Mouse (Mus musculus) left cerebral cortex, postnatal 25 days (tissue): ENCODE results near the gene Taar2. TPM values are rescaled to one million over a fixed set of nuclear protein-coding genes. Genes with fewer than 3 reads are reported as not detected.

Experiments used
- DNase-seq, 2 experiments: peaks; one replicate each; pipeline ENCODE4 v3.0.0; 2022; ENCODE audit warnings: low spot score in 2 of 2, mixed read lengths in 1 of 2
- intact Hi-C: fragments of 180-260 bp; cut with DNase I; formaldehyde crosslinking; loops from one replicate; pipeline ENCODE4 v1.15.1; 2025
- total RNA-seq, 2 experiments: library from RNA; stranded (reverse); gene quantifications; 2 replicates each; pipeline ENCODE4 v1.2.3; 2021

Gene Taar2
- total RNA-seq, 2 experiments from 2014 or later, result not detected

- intact Hi-C loops, result loop anchor here (2.0 to 10.0 kb wide), 4 partner anchors 103 to 161 kb away; no protein-coding TSS in a partner anchor
Observed at GRCm38 (mm10) chr10:23977958-23978357, 39.6 kb downstream of the Taar2 start.

DNA sequence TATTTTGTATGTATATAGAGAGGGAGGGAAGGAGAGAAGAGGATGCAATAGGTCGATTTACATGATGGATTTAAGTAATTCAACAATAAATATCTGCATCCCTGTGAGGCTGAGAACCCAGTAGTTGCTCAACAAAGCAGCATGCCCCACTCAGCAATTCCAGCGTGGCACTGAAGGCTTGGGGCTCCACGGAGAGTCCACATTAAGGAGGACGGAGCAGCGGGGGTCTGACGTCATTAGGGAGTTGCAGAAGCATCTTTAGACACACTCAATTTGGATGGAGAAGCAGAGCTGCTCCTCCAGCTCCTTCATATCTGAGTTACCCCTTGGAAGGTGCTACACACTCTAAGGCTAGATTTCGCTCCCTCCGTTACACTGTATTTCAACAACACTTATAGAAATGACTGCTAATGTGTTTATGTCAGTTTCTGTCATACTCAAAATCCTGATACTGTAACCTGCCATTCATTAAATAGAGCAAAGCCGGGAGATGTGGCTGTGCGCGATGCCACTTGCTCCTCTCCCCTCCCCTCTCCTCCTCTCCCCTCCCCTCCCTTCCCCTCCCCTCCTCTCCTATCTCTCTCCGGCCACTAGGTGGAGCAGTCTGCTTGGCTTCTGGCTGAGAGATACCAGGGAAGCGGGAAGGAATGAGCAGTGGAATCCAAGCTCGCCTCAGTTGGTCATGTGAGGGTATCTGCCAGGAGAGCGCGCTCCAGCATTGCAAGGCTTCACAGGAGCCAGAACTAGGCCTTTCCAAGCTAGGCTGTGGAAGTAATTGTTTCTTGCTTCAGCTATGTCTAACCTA lies 40.7 kb downstream of the Taar2 start:
- intact Hi-C loops, result loop anchor here (2.0 to 10.0 kb wide), 4 partner anchors 102 to 162 kb away; no protein-coding TSS in a partner anchor
- peak; percentile 79 to 81 for DNase-seq

More at GRCm38 (mm10) chr10:23977958-23978357, 39.6 kb downstream of the Taar2 start:
- no peak for DNase-seq

DNA sequence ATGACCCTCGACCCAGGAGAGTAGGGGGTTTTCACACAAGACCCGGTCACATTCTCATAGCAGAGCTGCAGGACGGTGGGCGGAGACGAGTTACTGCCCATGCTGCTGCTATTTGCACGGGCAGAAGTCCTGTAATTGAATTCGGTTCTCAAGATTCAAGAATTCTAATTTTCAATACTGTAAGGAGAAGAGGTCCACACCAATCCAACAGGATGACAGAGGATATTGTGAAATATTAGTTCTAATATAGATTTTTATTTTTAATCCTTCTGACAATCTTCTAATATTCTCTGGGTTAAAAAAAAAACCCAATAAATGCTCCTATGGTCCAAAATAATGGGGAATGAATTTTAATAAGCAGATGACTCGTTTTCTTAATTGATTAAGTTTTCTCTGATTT lies 47.2 kb downstream of the Taar2 start, which contains the start of gene Taar6:
Taar6 (minus strand) TSS at position 101 of the 400 bp plus-strand sequence.
- no peak for DNase-seq
- intact Hi-C loops, result no loop called here

DNA sequence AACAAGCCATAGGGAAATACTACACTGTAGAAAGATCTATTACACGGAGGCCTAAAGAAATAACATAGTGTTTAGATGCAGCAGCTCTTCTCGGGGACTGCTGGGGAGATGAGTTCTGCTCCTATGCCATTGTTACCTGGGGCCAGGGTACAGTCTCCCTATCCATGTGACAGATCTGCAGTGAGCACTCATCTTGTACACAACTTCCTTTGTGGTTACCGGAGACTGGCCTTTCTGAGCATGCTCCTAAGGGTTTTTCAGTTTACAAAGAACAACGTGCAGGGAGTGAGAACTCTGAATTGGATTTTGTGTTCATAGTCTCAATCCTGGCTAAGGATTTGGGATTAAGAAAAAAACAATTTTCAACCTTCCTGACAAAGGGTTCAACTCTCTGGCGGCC lies 48.0 kb downstream of the Taar2 start:
- no peak for DNase-seq
- intact Hi-C loops, result no loop called here

Other genes starting within 250 kb of the Taar2 start
- 100 to 1,000 TPM; 181 to 221 TPM for gene Rps12, start 151.3 kb upstream of the Taar2 start, total RNA-seq
- gene Slc18b1, start 141.6 kb upstream of the Taar2 start, total RNA-seq, result 10 to 100 TPM; 24.1 to 24.7 TPM
- under 1 TPM in 1 of 2 experiments, not detected in 1; 0.25 TPM for gene Vnn3, start 87.1 kb upstream of the Taar2 start, total RNA-seq
- under 1 TPM in 1 of 2 experiments, not detected in 1; 0.23 TPM for gene Vnn1, start 43.9 kb upstream of the Taar2 start, total RNA-seq
- not detected for gene Taar1, start 18.2 kb upstream of the Taar2 start, total RNA-seq
- not detected for gene Taar3, start 11.0 kb downstream of the Taar2 start, total RNA-seq
- gene Taar4, start 21.9 kb downstream of the Taar2 start, total RNA-seq, result not detected
- not detected for gene Taar5, start 32.1 kb downstream of the Taar2 start, total RNA-seq
- not detected for gene Taar6, start 47.1 kb downstream of the Taar2 start, total RNA-seq
- not detected for gene Taar7a, start 54.9 kb downstream of the Taar2 start, total RNA-seq
- gene Taar7b, start 61.4 kb downstream of the Taar2 start, total RNA-seq, result not detected
- not detected for gene Taar7d, start 88.7 kb downstream of the Taar2 start, total RNA-seq
- gene Taar7e, start 99.0 kb downstream of the Taar2 start, total RNA-seq, result not detected
- not detected for gene Taar7f, start 110.9 kb downstream of the Taar2 start, total RNA-seq
- not detected for gene Taar8a, start 137.9 kb downstream of the Taar2 start, total RNA-seq
- not detected for gene Taar8b, start 153.7 kb downstream of the Taar2 start, total RNA-seq
- gene Taar8c, start 163.3 kb downstream of the Taar2 start, total RNA-seq, result not detected
- gene Taar9, start 171.0 kb downstream of the Taar2 start, total RNA-seq, result not detected
- gene Stx7, start 210.7 kb downstream of the Taar2 start, total RNA-seq, result 100 to 1,000 TPM; 128 to 129 TPM